Mouse (Mus musculus) hindbrain, postnatal 0 days (tissue): Measurements from ENCODE around the gene Mipol1. TPM values are rescaled to one million over a fixed set of nuclear protein-coding genes. Genes with fewer than 3 reads are reported as not detected.
A peak's percentile ranks its signal among the peaks of the same experiment; 100 is the strongest.

Source experiments
- ATAC-seq: fragments of 200-750 bp; cut with Nextera tagmentation; 2 replicates; pipeline ENCODE4 v1.8.0; 2017; ENCODE audit warnings: mild to moderate bottlenecking, moderate TSS enrichment, moderate library complexity
- DNase-seq: peaks from one replicate; pipeline ENCODE4 v3.0.0-alpha.2; 2015; ENCODE audit warnings: low spot score
- H3K27ac ChIP-seq: fragments of 300-500 bp; sonication (generic); 2 replicates; pipeline ENCODE4 v1.5.1; 2014; ENCODE audit warnings: mild to moderate bottlenecking
- H3K27me3 ChIP-seq: fragments of 300-500 bp; sonication (generic); 2 replicates; pipeline ENCODE4 v1.6.1; 2014; ENCODE audit warnings: low read length, mixed read lengths; ENCODE audit not compliant: insufficient read depth
- H3K36me3 ChIP-seq: fragments of 300-500 bp; sonication (generic); 2 replicates; pipeline ENCODE4 v1.6.1; 2014; ENCODE audit warnings: low read length, mixed read lengths; ENCODE audit not compliant: insufficient read depth
- H3K4me1 ChIP-seq: fragments of 300-500 bp; sonication (generic); 2 replicates; pipeline ENCODE4 v1.6.1; 2014; ENCODE audit warnings: antibody characterized with exemption, low read length, mixed read lengths; ENCODE audit not compliant: insufficient read depth
- H3K4me2 ChIP-seq: fragments of 300-500 bp; sonication (generic); 2 replicates; pipeline ENCODE4 v1.6.1; 2014; ENCODE audit warnings: low read depth, mild to moderate bottlenecking, low read length, moderate library complexity, mixed read lengths
- H3K4me3 ChIP-seq: fragments of 300-500 bp; sonication (generic); 2 replicates; pipeline ENCODE4 v1.5.1; 2014; ENCODE audit warnings: low read length
- H3K9ac ChIP-seq: fragments of 300-500 bp; sonication (generic); replicated peaks from 2 replicates; pipeline ENCODE4 v1.6.1; 2014; ENCODE audit warnings: mild to moderate bottlenecking, low read length, moderate library complexity, mixed read lengths
- H3K9me3 ChIP-seq: fragments of 300-500 bp; sonication (generic); 2 replicates; pipeline ENCODE4 v1.6.1; 2016; ENCODE audit warnings: low read length, mixed read lengths
- CTCF ChIP-seq: IDR thresholded peaks from 2 replicates; pipeline ENCODE4 v1.5.1; 2016; ENCODE audit warnings: antibody characterized with exemption, control low read depth, low read depth
- WGBS: fragments of 180-500 bp; shearing (Covaris S2); extraction: QIAGEN DNeasy Blood & Tissue Kit; methylation state at CpG from one replicate; pipeline ENCODE4 v1.1.7; 2014; 5-methylcytosine and 5-hydroxymethylcytosine counted together
- polyA plus RNA-seq: library from polyadenylated mRNA; unstranded; fragments of >200 nt; fragmentation: Nextera tagmentation; extraction: Ambion mirVana; gene quantifications from 2 replicates; pipeline ENCODE4 v1.2.1, GENCODE M21; 2015
- total RNA-seq: library from RNA; depleted of rRNA; stranded (reverse); fragments of >200 nt; gene quantifications from 2 replicates; pipeline ENCODE4 v1.2.3, GENCODE M21; 2014

The Mipol1 gene
- total and polyA plus RNA-seq, 2 experiments from 2014 or later: 4.5 to 6.3 TPM

- 2% methylated on average over 58 of the region's 59 CpGs for WGBS
- ATAC-seq: peak; percentile 68
- peak overlapping the region; percentile 47 for H3K4me3 ChIP-seq
- peak; percentile 28 for DNase-seq
- peaks cover 4% of the 10 kb centered on the region; the same call in 1 of the 2 replicates for H3K27me3 ChIP-seq
- peak overlapping the region; percentile 39; the same call in 1 of the 2 replicates for H3K9ac ChIP-seq
- no peaks in the 10 kb centered on the region for H3K36me3 ChIP-seq
- H3K4me1 ChIP-seq: no peaks in the 10 kb centered on the region
- H3K27ac ChIP-seq: no peak overlapping the region
- H3K9me3 ChIP-seq: no peaks in the 10 kb centered on the region
- no peak for TF ChIP-seq CTCF
- H3K4me2 ChIP-seq: peak overlapping the region; percentile 78
Observed at GRCm38 (mm10) chr12:57196608-57197362, 33.4 kb upstream of the Mipol1 start.

GRCm38 (mm10) chr12:57197363-57198026, 32.7 kb upstream of the Mipol1 start, which contains the start of gene Slc25a21:
TSS of gene Slc25a21 (minus strand) at chr12:57197472.
- H3K4me1 ChIP-seq: no peaks in the 10 kb centered on the region
- no peak for ATAC-seq
- no peaks in the 10 kb centered on the region for H3K36me3 ChIP-seq
- peaks cover 4% of the 10 kb centered on the region; the same call in 1 of the 2 replicates for H3K27me3 ChIP-seq
- peak within 1 kb of the TSS; percentile 78 for H3K4me2 ChIP-seq
- H3K4me3 ChIP-seq: peak within 1 kb of the TSS; percentile 47
- peak within 1 kb of the TSS; percentile 39; the same call in 1 of the 2 replicates for H3K9ac ChIP-seq
- 66% methylated on average over 10 of the region's 10 CpGs for WGBS
- no peak within 1 kb of the TSS for H3K27ac ChIP-seq
- TF ChIP-seq CTCF: no peak
- DNase-seq: no peak
- H3K9me3 ChIP-seq: no peaks in the 10 kb centered on the region

- Histone ChIP-seq H3K9ac (no peak overlapping the region), H3K4me3 (no peak overlapping the region), H3K36me3 (no peaks in the 10 kb centered on the region), H3K27me3 (peaks cover 4% of the 10 kb centered on the region; the same call in 1 of the 2 replicates), H3K9me3 (no peaks in the 10 kb centered on the region), H3K27ac (no peak overlapping the region), H3K4me1 (no peaks in the 10 kb centered on the region), H3K4me2 (no peak overlapping the region)
- no peak for TF ChIP-seq CTCF
- no peak for DNase-seq
- ATAC-seq: no peak
Observed at GRCm38 (mm10) chr12:57198269-57198668, 32.0 kb upstream of the Mipol1 start.

DNA sequence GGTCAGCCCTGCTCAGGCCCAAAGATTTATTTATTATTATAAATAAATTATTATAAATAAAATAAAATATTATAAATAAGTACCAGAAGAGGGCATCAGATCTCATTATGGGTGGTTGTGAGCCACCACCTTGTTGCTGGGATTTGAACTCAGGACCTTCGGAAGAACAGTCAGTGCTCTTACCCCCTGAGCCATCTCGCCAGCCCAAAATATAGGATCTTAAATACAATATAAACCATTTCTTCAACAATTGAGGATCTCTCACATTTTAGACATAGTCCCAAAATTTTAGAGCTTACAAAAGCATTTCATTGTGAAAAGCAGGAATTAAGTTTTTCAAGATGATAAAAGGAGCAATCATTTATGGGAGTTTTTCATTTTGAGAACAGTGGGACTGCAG, 30.8 kb upstream of the Mipol1 start:
- Histone ChIP-seq H3K4me3 (no peak overlapping the region), H3K27ac (no peak overlapping the region), H3K4me2 (no peak overlapping the region), H3K9ac (no peak overlapping the region), H3K4me1 (no peaks in the 10 kb centered on the region), H3K9me3 (no peaks in the 10 kb centered on the region), H3K36me3 (no peaks in the 10 kb centered on the region), H3K27me3 (peaks cover 4% of the 10 kb centered on the region; the same call in 1 of the 2 replicates)
- no peak for DNase-seq
- TF ChIP-seq CTCF: no peak
- ATAC-seq: no peak
- 99% methylated on average over 2 of the region's 2 CpGs for WGBS

- peaks cover 4% of the 10 kb centered on the region; the same call in 1 of the 2 replicates for H3K27me3 ChIP-seq
- ATAC-seq (no peak), DNase-seq (no peak)
- no peak overlapping the region for H3K9ac ChIP-seq
- 94% methylated on average over 3 of the region's 3 CpGs for WGBS
- no peaks in the 10 kb centered on the region for H3K4me1 ChIP-seq
- no peaks in the 10 kb centered on the region for H3K36me3 ChIP-seq
- no peak overlapping the region for H3K4me3 ChIP-seq
- no peak for TF ChIP-seq CTCF
- H3K4me2 ChIP-seq: no peak overlapping the region
- no peak overlapping the region for H3K27ac ChIP-seq
- no peaks in the 10 kb centered on the region for H3K9me3 ChIP-seq
Observed at GRCm38 (mm10) chr12:57201901-57202300, 28.3 kb upstream of the Mipol1 start.

GRCm38 (mm10) chr12:57204276-57204851, 25.9 kb upstream of the Mipol1 start:
- no peaks in the 10 kb centered on the region for H3K9me3 ChIP-seq
- no peaks in the 10 kb centered on the region for H3K27me3 ChIP-seq
- no peak overlapping the region for H3K27ac ChIP-seq
- H3K4me2 ChIP-seq: no peak overlapping the region
- 91% methylated on average over 4 of the region's 4 CpGs for WGBS
- H3K9ac ChIP-seq: no peak overlapping the region
- H3K4me1 ChIP-seq: no peaks in the 10 kb centered on the region
- DNase-seq (no peak), ATAC-seq (no peak)
- H3K4me3 ChIP-seq: no peak overlapping the region
- H3K36me3 ChIP-seq: no peaks in the 10 kb centered on the region
- TF ChIP-seq CTCF: no peak
